Mouse (Mus musculus) MEL (cell line): ENCODE measurements around the gene Gm37240. TPM values are rescaled to one million over a fixed set of nuclear protein-coding genes. Genes with fewer than 3 reads are reported as not detected.

ENCODE experiments used
- DNase-seq: peaks from one replicate; pipeline ENCODE4 v3.0.0; 2011; ENCODE audit warnings: low read depth, low spot score
- H3K27ac ChIP-seq: 2 replicates; pipeline ENCODE4 v1.5.1; 2012; ENCODE audit warnings: low read depth, mild to moderate bottlenecking, control low read depth, low read length, moderate library complexity; ENCODE audit not compliant: control insufficient read depth
- H3K27me3 ChIP-seq, 2 experiments: fragments of 150-350 bp in 1 of 2; sonication (generic) in 1 of 2; 2 replicates each; pipeline ENCODE4 v1.6.1; 2012; ENCODE audit warnings: low read length in 2 of 2, mild to moderate bottlenecking in 2 of 2, improper control_type of control experiment in 1 of 2, moderate library complexity in 1 of 2; ENCODE audit not compliant: insufficient read depth in 2 of 2, control insufficient read depth in 1 of 2
- H3K36me3 ChIP-seq, 2 experiments: 2 replicates each; pipeline ENCODE4 v1.6.1; 2012 to 2014; ENCODE audit warnings: low read length in 2 of 2, improper control_type of control experiment in 1 of 2, inconsistent platforms in 1 of 2, mild to moderate bottlenecking in 1 of 2; ENCODE audit not compliant: insufficient read depth in 2 of 2, control insufficient read depth in 1 of 2
- H3K4me1 ChIP-seq, 2 experiments: fragments of 150-350 bp in 1 of 2; sonication (generic) in 1 of 2; 2 replicates each; pipeline ENCODE4 v1.6.1; 2012; ENCODE audit warnings: low read length in 2 of 2, improper control_type of control experiment in 1 of 2, mild to moderate bottlenecking in 1 of 2; ENCODE audit not compliant: insufficient read depth in 2 of 2, control insufficient read depth in 1 of 2
- H3K4me3 ChIP-seq, 2 experiments: fragments of 150-350 bp in 1 of 2; sonication (generic) in 1 of 2; 2 replicates each; pipeline ENCODE4 v1.5.1; 2012; ENCODE audit warnings: low read depth in 2 of 2, low read length in 2 of 2, mild to moderate bottlenecking in 2 of 2, moderate library complexity in 2 of 2, control low read depth in 1 of 2, improper control_type of control experiment in 1 of 2; ENCODE audit not compliant: control insufficient read depth in 1 of 2, insufficient read depth in 1 of 2
- H3K79me2 ChIP-seq: 2 replicates; pipeline ENCODE4 v1.6.1; 2012; ENCODE audit warnings: mild to moderate bottlenecking, low read length, moderate library complexity; ENCODE audit not compliant: control insufficient read depth, poor library complexity, insufficient read depth
- H3K9ac ChIP-seq: 2 replicates; pipeline ENCODE4 v1.6.1; 2012; ENCODE audit warnings: low read depth, mild to moderate bottlenecking, control low read depth, low read length, moderate library complexity; ENCODE audit not compliant: control insufficient read depth, poor library complexity, severe bottlenecking
- H3K9me3 ChIP-seq: fragments of 150-350 bp; sonication (generic); replicated peaks from 2 replicates; pipeline ENCODE4 v1.6.1; 2012; ENCODE audit warnings: mild to moderate bottlenecking, low read length, improper control_type of control experiment, moderate library complexity; ENCODE audit not compliant: insufficient read depth
- CHD1 ChIP-seq: IDR thresholded peaks from 2 replicates; pipeline ENCODE4 v1.6.1; 2012; ENCODE audit warnings: low read depth, mild to moderate bottlenecking, inconsistent platforms, low read length, improper control_type of control experiment
- CHD2 ChIP-seq: IDR thresholded peaks from 2 replicates; pipeline ENCODE4 v1.6.1; 2011; ENCODE audit warnings: low read length, improper control_type of control experiment
- CTCF ChIP-seq, 3 experiments: IDR thresholded peaks in 2 of 3; conservative IDR thresholded peaks in 1 of 3; 2 replicates each; pipeline ENCODE4 v1.5.1; 2011 to 2012; ENCODE audit warnings: low read length in 3 of 3, low read depth in 2 of 3, mild to moderate bottlenecking in 2 of 3, improper control_type of control experiment in 1 of 3, inconsistent platforms in 1 of 3, mixed read lengths in 1 of 3, moderate library complexity in 1 of 3; ENCODE audit not compliant: control insufficient read depth in 1 of 3, insufficient read depth in 1 of 3, poor library complexity in 1 of 3, severe bottlenecking in 1 of 3
- E2F4 ChIP-seq: IDR thresholded peaks from 2 replicates; pipeline ENCODE4 v1.6.1; 2011; ENCODE audit warnings: low read depth, low read length, improper control_type of control experiment, borderline replicate concordance
- ELF1 ChIP-seq: IDR thresholded peaks from 2 replicates; pipeline ENCODE4 v1.6.1; 2014; ENCODE audit warnings: low read depth, mild to moderate bottlenecking, inconsistent platforms, low read length, improper control_type of control experiment, moderate library complexity
- EP300 ChIP-seq, 2 experiments: IDR thresholded peaks; 2 replicates each; pipeline ENCODE4 v1.6.1; 2011; ENCODE audit warnings: improper control_type of control experiment in 2 of 2, low read length in 2 of 2, low read depth in 1 of 2, mild to moderate bottlenecking in 1 of 2
- ETS1 ChIP-seq: IDR thresholded peaks from 2 replicates; pipeline ENCODE4 v1.6.1; 2012; ENCODE audit warnings: low read depth, mild to moderate bottlenecking, inconsistent platforms, low read length, improper control_type of control experiment, moderate library complexity
- GABPA ChIP-seq: IDR thresholded peaks from 2 replicates; pipeline ENCODE4 v1.6.1; 2012; ENCODE audit warnings: low read depth, mild to moderate bottlenecking, inconsistent platforms, low read length, improper control_type of control experiment, moderate library complexity
- GATA1 ChIP-seq: IDR thresholded peaks from 2 replicates; pipeline ENCODE4 v1.6.1; 2011; ENCODE audit warnings: low read depth, low read length, improper control_type of control experiment
- HCFC1 ChIP-seq: IDR thresholded peaks from 2 replicates; pipeline ENCODE4 v1.6.1; 2012; ENCODE audit warnings: low read depth, mild to moderate bottlenecking, inconsistent platforms, low read length, improper control_type of control experiment, moderate library complexity
- JUND ChIP-seq: IDR thresholded peaks from 2 replicates; pipeline ENCODE4 v1.6.1; 2011; ENCODE audit warnings: low read depth, mild to moderate bottlenecking, improper control_type of control experiment, low read length
- KAT2A ChIP-seq: conservative IDR thresholded peaks from 2 replicates; pipeline ENCODE4 v1.6.1; 2012; ENCODE audit warnings: low read depth, low read length, improper control_type of control experiment, inconsistent platforms
- MAFK ChIP-seq: IDR thresholded peaks from 2 replicates; pipeline ENCODE4 v1.6.1; 2011; ENCODE audit warnings: low read depth, mild to moderate bottlenecking, low read length, improper control_type of control experiment, borderline replicate concordance
- MAX ChIP-seq: IDR thresholded peaks from 2 replicates; pipeline ENCODE4 v1.6.1; 2011; ENCODE audit warnings: low read length, improper control_type of control experiment
- MAZ ChIP-seq: IDR thresholded peaks from 2 replicates; pipeline ENCODE4 v1.6.1; 2012; ENCODE audit warnings: low read depth, mild to moderate bottlenecking, inconsistent platforms, low read length, improper control_type of control experiment
- MEF2A ChIP-seq: IDR thresholded peaks from 2 replicates; pipeline ENCODE4 v1.6.1; 2014; ENCODE audit warnings: low read depth, mild to moderate bottlenecking, inconsistent platforms, low read length, improper control_type of control experiment; ENCODE audit not compliant: poor library complexity, insufficient replicate concordance, severe bottlenecking; ENCODE audit errors: extremely low read depth
- MYB ChIP-seq: IDR thresholded peaks from 2 replicates; pipeline ENCODE4 v1.6.1; 2011; ENCODE audit warnings: mild to moderate bottlenecking, low read depth, low read length, improper control_type of control experiment
- MYC ChIP-seq: IDR thresholded peaks from 2 replicates; pipeline ENCODE4 v1.6.1; 2011; ENCODE audit warnings: low read depth, mild to moderate bottlenecking, low read length, improper control_type of control experiment, moderate library complexity
- NRF1 ChIP-seq: IDR thresholded peaks from 2 replicates; pipeline ENCODE4 v1.6.1; 2014; ENCODE audit warnings: low read depth, mild to moderate bottlenecking, inconsistent platforms, low read length, improper control_type of control experiment, moderate library complexity; ENCODE audit not compliant: poor library complexity, insufficient read depth, severe bottlenecking
- POLR2AphosphoS2 ChIP-seq: IDR thresholded peaks from 2 replicates; pipeline ENCODE4 v1.6.1; 2011; ENCODE audit warnings: low read length, improper control_type of control experiment
- POLR2AphosphoS5 ChIP-seq: IDR thresholded peaks from 2 replicates; pipeline ENCODE4 v1.6.1; 2012; ENCODE audit warnings: low read depth, borderline replicate concordance, mild to moderate bottlenecking, inconsistent platforms, low read length, moderate library complexity, mixed read lengths
- RAD21 ChIP-seq: IDR thresholded peaks from 2 replicates; pipeline ENCODE4 v1.6.1; 2011; ENCODE audit warnings: mild to moderate bottlenecking, low read depth, low read length, improper control_type of control experiment
- SIN3A ChIP-seq: IDR thresholded peaks from 2 replicates; pipeline ENCODE4 v1.6.1; 2012; ENCODE audit warnings: low read length, improper control_type of control experiment, inconsistent platforms
- SMC3 ChIP-seq: IDR thresholded peaks from 2 replicates; pipeline ENCODE4 v1.6.1; 2011; ENCODE audit warnings: low read depth, low read length, improper control_type of control experiment
- TBP ChIP-seq: IDR thresholded peaks from 2 replicates; pipeline ENCODE4 v1.8.0; 2011; ENCODE audit warnings: low read depth, low read length, improper control_type of control experiment
- TCF12 ChIP-seq: IDR thresholded peaks from 2 replicates; pipeline ENCODE4 v1.6.1; 2014; ENCODE audit warnings: low read depth, mild to moderate bottlenecking, inconsistent platforms, low read length, improper control_type of control experiment, moderate library complexity
- USF1 ChIP-seq: IDR thresholded peaks from 2 replicates; pipeline ENCODE4 v1.6.1; 2014; ENCODE audit warnings: low read depth, mild to moderate bottlenecking, inconsistent platforms, low read length, improper control_type of control experiment, moderate library complexity
- USF2 ChIP-seq, 2 experiments: IDR thresholded peaks; 2 replicates each; pipeline ENCODE4 v1.6.1; 2011 to 2012; ENCODE audit warnings: improper control_type of control experiment in 2 of 2, low read length in 2 of 2, borderline replicate concordance in 1 of 2, inconsistent platforms in 1 of 2, low read depth in 1 of 2, mild to moderate bottlenecking in 1 of 2; ENCODE audit not compliant: insufficient read depth in 1 of 2
- ZC3H11A ChIP-seq: IDR thresholded peaks from 2 replicates; pipeline ENCODE4 v1.6.1; 2012; ENCODE audit warnings: low read depth, mild to moderate bottlenecking, inconsistent platforms, low read length, improper control_type of control experiment
- ZNF384 ChIP-seq: IDR thresholded peaks from 2 replicates; pipeline ENCODE4 v1.6.1; 2012; ENCODE audit warnings: low read depth, mild to moderate bottlenecking, inconsistent platforms, low read length, improper control_type of control experiment
- polyA plus RNA-seq, 2 experiments: library from polyadenylated mRNA; stranded (reverse) in 1 of 2; unstranded in 1 of 2; fragments of >175 nt in 1 of 2; fragments of >200 nt in 1 of 2; gene quantifications; 2 replicates each; pipeline versions ENCODE4 v1.2.1 to v1.2.4; 2012; ENCODE audit warnings: low replicate concordance in 2 of 2, low read depth in 1 of 2; ENCODE audit not compliant: insufficient read length in 2 of 2, insufficient read depth in 1 of 2, missing spikeins in 1 of 2
- total RNA-seq: library from RNA; depleted of rRNA; stranded (reverse); fragments of 300-350 nt; gene quantifications from 2 replicates; pipeline ENCODE4 v1.2.3, GENCODE M21; 2012

Gene Gm37240
- total and polyA plus RNA-seq, 3 experiments = 0.04 TPM; not detected in 2

- Histone ChIP-seq H3K27ac (no peak overlapping the region), H3K9ac (no peak overlapping the region), H3K9me3 (no peaks in the 10 kb centered on the region), H3K4me1 (no peaks in the 10 kb centered on the region), H3K27me3 (no peaks in the 10 kb centered on the region), H3K79me2 (no peaks in the 10 kb centered on the region), H3K4me3 (no peak overlapping the region), H3K36me3 (no peaks in the 10 kb centered on the region)
- TF ChIP-seq KAT2A = no peak
- no peak for TF ChIP-seq ZNF384
- TF ChIP-seq USF1 = no peak
- TF ChIP-seq USF2 (IDR thresholded peaks at IDR 0.05; ENCODE audit: borderline replicate concordance in 1 of 2, insufficient read depth in 1 of 2, low read depth in 1 of 2, low read length in 2 of 2) = no peak
- TF ChIP-seq MEF2A = no peak
- no peak for TF ChIP-seq GABPA
- TF ChIP-seq MYC = no peak
- TF ChIP-seq SIN3A = no peak
- TF ChIP-seq CTCF (IDR thresholded peaks at IDR 0.05 in 2 of 3, conservative IDR thresholded peaks at IDR 0.05 in 1 of 3; ENCODE audit: control insufficient read depth in 1 of 3, insufficient read depth in 1 of 3, low read depth in 2 of 3, low read length in 3 of 3, poor library complexity in 1 of 3, severe bottlenecking in 1 of 3) = no peak
- TF ChIP-seq EP300 (IDR thresholded peaks at IDR 0.05; ENCODE audit: low read depth in 1 of 2, low read length in 2 of 2) = no peak
- no peak for TF ChIP-seq SMC3
- no peak for TF ChIP-seq ETS1
- no peak for TF ChIP-seq GATA1
- no peak for TF ChIP-seq TCF12
- TF ChIP-seq MAX = no peak
- no peak for TF ChIP-seq ELF1
- no peak for TF ChIP-seq CHD2
- TF ChIP-seq CHD1 = no peak
- no peak for TF ChIP-seq MAZ
- no peak for TF ChIP-seq POLR2AphosphoS5
- no peak for DNase-seq
These were observed 399.9 kb downstream of the Gm37240 start for GRCm38 (mm10) chr3:85487379-85487778.

DNA sequence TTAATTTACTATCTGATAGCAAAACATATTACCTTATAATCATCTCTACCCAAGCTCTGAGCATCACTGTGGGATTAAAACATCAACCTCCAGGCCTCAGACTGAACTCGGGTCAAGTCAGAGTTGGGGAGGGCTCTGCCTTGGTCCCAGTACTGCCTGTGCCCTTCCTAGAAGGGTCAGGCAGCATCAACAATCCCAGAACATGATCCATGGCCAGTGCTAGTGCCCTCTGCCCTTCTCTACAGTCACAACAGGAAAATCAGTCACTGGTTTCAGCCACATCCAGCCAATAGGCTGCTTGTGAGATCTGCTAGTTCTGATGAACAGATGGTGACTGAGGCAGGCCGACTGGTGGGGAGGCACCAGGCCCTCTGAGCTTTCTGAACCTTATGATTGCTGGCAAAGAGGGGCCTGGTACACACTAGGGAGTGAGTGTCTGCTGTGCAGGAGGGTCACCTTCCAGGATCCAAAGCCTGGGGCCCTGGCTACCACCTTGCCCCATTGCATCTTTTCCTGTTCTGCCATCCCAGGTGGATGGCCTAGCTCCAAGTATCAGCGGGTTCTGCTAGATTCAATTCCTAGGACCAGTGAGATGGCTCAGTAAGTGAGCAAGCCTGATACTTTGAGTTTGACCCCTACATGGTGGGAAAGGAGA, 401.7 kb downstream of the Gm37240 start:
- Histone ChIP-seq H3K27ac (no peak overlapping the region), H3K27me3 (no peaks in the 10 kb centered on the region), H3K9me3 (no peaks in the 10 kb centered on the region), H3K36me3 (no peaks in the 10 kb centered on the region), H3K79me2 (no peaks in the 10 kb centered on the region), H3K9ac (no peak overlapping the region), H3K4me1 (no peaks in the 10 kb centered on the region), H3K4me3 (no peak overlapping the region)
- no peak for DNase-seq
- TF ChIP-seq RAD21 (no peak), JUND (no peak), USF2 (IDR thresholded peaks at IDR 0.05; ENCODE audit: borderline replicate concordance in 1 of 2, insufficient read depth in 1 of 2, low read depth in 1 of 2, low read length in 2 of 2) (no peak), KAT2A (no peak), TBP (no peak), GABPA (no peak), HCFC1 (no peak), MAX (no peak), ZC3H11A (no peak), MYB (no peak), MAFK (no peak), E2F4 (no peak), ELF1 (no peak), POLR2AphosphoS2 (no peak), NRF1 (no peak)
